In genomic region chr12:88360441-88361119, GRCm38 (mm10) we compare ENCODE assay signal across 8 mouse cellular contexts. TPM values are rescaled to one million over a fixed set of nuclear protein-coding genes. Genes with fewer than 3 reads are reported as not detected.
DNase-seq lines count a peak whose midpoint lies in the region; ATAC-seq lines count a peak whose summit lies in the region.

Gene Adck1 (plus strand): TSS chr12:88360554.

- H3K4me1 ChIP-seq in hindbrain, embryonic 15.5 days (replicated peaks): peaks cover 14% of the 10 kb centered on the region

- WGBS in hindbrain, embryonic 15.5 days: under 1% methylated on average over 38 of the region's 38 CpGs

- no peaks in the 10 kb centered on the region for H3K27me3 ChIP-seq in hindbrain, embryonic 15.5 days

- H3K9ac ChIP-seq in hindbrain, embryonic 15.5 days: peak within 1 kb of the TSS; percentile 67

- peak; percentile 90 for DNase-seq in R1 (ENCODE audit: low read depth, low spot score)
- peak; percentile 92 to 94 for DNase-seq in cerebellum, postnatal 25 days
- DNase-seq in frontal cortex, postnatal 36 days (ENCODE audit: low spot score in 2 of 2): peak; percentile 90 to 97
- peak; percentile 91 for DNase-seq in left cerebral cortex, adult 11 months (ENCODE audit: low spot score)
- DNase-seq in lung, postnatal 4 days: peak; percentile 89 to 91
- DNase-seq in retina, postnatal 7 days (ENCODE audit: low read depth, low spot score): peak; percentile 69
- peak; percentile 74 for DNase-seq in urinary bladder, adult 2 months (ENCODE audit: low spot score)

- ATAC-seq in hindbrain, embryonic 15.5 days (ENCODE audit: low FRiP score, low read depth): peak; percentile 97

- peak within 1 kb of the TSS; percentile 75 for H3K27ac ChIP-seq in hindbrain, embryonic 15.5 days (replicated peaks)

- H3K4me2 ChIP-seq in hindbrain, embryonic 15.5 days: peak within 1 kb of the TSS; percentile 82

- H3K4me3 ChIP-seq in hindbrain, embryonic 15.5 days: peak within 1 kb of the TSS; percentile 53

- no peaks in the 10 kb centered on the region for H3K9me3 ChIP-seq in hindbrain, embryonic 15.5 days

- no peaks in the 10 kb centered on the region for H3K36me3 ChIP-seq in hindbrain, embryonic 15.5 days

RNA-seq across cellular contexts. Expression of gene Adck1, which starts in this region (rescaled TPM):
- polyA plus RNA-seq in hindbrain, embryonic 15.5 days (2015; fragmentation: Nextera tagmentation; extraction: Ambion mirVana): 36.4 and 38.0 TPM in 2 replicates
- 19.1 and 22.7 TPM in 2 replicates for polyA plus RNA-seq in urinary bladder, adult 2 months (2012; rRNA removed)

Comparison
In these comparisons a context has a peak if more than half of its experiments do, and no peak if none do; other contexts are left out.
1. Peak in every context shown above with its lines: DNase-seq, ATAC-seq, H3K4me3 ChIP-seq and H3K27ac ChIP-seq.